Mouse (Mus musculus) heart, postnatal 36 days (tissue): ENCODE measurements at regions not wholly inside any gene's neighbourhood (a gene's known extent, or its start where the extent isn't known, plus 50 kb on each side); places are given as distances from the start of the nearest gene placed in this dataset.

ENCODE experiments used
- DNase-seq, 2 experiments: peaks; one replicate each; pipeline ENCODE4 v3.0.0; 2021 to 2022
- intact Hi-C: fragments of 180-260 bp; cut with DNase I; formaldehyde crosslinking; loops from one replicate; pipeline ENCODE4 v1.15.1; 2025

DNA sequence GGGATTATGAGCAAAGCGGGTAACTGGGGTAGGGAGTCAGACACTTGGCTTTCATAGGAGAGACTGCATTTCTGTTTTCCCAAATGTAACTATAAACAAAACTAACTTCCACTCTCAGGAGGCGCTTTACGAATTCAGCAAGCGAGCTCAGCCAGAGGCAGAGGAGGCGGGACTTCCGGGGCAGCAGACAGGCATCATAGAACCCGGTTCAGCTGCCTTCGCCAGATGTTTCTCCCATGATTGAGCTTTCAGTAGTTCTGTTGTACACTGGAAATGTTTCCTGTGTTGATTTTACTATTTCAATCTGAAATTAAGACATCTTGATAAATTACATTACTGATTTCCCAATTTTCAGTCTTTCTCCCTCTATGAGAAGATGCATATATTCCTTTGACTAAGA is 92.9 kb downstream of the Zfp365 start:
- intact Hi-C loops = no loop called here
- no peak for DNase-seq

DNA sequence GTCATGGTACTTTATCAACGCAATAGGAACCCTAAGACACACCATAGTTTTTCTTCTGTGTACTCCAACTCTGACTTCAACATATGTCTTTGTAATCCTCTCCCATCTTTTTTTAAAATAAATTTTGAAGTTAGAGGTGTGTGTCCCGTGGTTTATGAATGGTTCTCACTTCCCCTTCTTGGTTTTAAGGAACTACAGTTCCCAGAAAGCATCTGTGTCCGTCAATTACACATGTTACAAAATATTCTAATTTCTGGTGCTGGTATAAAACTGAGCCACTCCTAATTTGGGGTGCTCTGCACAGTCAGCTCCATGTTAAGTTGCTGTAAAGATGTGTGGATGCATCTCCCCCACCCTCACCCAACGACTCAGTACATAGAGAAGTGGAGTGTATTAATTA is 98.6 kb downstream of the Zfp365 start:
- intact Hi-C loops = no loop called here
- no peak for DNase-seq

DNA sequence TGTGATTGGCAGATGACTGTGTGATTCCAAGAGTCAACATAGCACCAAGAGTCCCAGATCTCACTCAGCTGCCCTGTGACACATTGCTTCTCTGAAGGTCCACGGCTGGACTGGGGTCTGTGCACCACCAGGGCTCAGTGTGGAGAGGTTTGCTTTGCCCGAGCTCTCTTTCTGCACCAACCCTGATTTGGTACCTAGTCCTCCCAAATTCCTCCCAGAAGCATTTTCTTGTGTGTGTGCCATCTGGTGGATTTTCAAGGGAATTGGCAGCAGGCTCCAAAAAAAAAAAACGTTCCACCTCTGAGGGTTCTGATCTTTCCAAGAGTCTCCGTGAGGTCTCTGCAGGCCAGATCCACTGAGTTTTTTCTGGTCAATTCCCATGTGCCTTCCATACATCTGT is 107.3 kb downstream of the Zfp365 start:
- DNase-seq = no peak
- intact Hi-C loops = loop anchor here (5.0 kb wide), 1 partner anchor 488 kb away; no protein-coding TSS in a partner anchor

DNA sequence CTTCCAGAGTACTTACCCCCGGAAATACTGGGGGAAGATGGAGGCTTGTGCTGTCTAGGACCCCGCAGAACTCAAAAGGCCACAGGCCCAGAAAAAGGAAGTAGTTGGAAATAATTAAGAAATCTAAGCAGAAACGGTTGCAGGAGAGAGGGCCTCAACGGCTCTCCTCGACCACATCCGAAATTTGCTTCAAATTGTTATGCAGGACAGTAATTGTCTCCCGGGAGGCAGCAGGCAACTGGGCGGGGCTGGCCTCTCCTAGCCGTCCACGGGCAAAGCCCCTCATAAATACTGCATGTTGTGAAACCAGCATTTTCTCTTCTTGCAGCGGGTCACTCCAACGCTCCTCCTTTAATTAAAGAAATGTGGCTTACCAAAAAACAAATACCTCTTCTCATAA is 107.8 kb downstream of the Zfp365 start:
- DNase-seq = no peak

DNA sequence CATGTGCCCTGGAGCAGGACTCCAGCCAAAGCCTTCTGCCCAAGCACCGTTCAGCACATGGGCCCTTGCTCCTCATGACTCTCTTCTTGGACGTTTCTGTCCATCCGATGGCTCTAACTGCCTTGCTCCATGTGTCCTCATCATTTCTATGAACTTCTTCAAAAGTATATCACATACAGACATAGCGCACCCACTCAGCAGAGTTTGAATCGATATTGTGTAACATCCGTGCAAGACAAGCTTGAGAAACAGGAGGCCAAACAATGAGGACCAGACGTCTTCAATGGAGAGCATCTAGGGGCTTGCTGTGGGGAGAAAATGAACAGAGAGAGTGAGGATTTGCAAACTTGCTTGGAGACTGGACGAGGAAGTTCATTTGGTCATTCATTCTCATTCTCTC is 110.3 kb downstream of the Zfp365 start:
- intact Hi-C loops = no loop called here
- no peak for DNase-seq

More for the DNA sequence above, 107.8 kb downstream of the Zfp365 start:
- intact Hi-C loops = loop anchor here (5.0 kb wide), 1 partner anchor 487 kb away; no protein-coding TSS in a partner anchor

DNA sequence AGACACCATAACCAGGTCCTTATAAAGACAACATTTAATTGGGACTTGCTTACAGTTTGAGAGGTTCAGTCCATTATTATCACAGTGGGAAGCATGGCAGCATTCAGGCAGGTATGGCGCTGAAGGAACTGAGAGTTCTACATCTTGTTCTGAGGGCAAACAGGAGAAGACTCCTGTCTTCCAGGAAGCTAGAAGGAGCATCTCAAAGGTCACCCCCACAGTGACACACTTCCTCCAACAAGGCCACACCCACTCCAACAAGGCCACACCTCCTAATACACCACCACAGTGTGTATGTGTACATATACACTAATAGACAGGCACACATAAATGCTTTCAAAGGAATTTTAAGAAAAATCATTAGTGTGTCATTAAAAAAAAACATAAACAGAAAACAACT is 110.8 kb downstream of the Zfp365 start:
- no peak for DNase-seq
- intact Hi-C loops = no loop called here

DNA sequence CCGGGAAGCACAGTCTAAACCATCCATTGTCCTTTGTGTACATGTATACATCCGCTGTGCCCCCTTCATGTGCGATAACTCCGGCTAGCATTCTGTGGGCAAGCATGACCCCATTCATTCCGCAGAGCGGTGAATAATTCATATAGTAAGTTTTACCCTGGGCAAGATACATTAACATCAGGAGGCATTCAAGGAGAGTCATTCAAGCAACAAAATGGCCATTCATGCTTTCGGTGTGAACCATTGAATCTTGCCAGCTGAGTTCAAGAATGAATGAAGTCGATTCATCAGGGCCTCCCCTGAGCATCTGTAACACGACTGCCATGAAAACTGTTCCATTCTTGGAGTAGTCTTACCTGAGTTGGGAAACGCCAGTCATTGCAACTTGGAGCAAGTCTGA is 113.5 kb downstream of the Zfp365 start:
- intact Hi-C loops = no loop called here
- DNase-seq = no peak

DNA sequence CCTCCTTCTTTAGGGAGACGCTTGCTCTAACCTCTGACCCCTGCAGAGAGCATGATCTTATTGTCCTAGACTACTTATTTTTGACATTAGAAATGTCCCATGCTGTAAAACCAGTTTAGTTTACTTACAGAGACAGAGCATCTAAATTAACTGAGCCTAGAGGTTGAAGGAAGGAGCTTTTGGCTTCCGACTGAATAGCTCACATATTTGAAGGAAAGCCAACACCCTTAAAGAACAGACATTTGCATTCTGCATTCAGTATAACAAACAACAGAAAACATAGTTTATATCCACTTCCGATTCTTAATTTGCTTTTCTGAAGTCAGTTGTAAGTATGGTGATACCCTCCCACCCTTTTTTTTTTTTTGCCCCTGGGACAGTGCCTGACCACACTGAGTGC is 119.3 kb downstream of the Zfp365 start:
- DNase-seq = no peak
- intact Hi-C loops = no loop called here

DNA sequence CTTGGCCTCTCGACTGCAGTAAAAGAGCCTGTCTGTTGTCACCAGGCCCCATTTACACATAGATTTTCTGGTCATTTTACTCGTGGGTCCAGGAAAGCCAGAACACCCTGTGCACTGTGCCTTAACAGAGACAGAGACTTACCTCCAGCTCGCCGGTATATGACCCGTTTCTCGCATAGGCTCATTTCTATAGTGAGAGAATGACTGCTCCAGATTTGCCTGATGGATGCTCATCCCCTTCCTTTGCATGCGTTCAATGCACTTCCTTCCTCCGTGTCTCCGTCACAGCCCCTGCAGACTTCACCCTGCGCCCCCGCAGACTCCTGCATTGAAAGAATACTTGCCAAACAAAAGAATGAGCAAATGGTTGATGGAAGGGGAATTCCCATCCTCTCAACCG is 122.8 kb downstream of the Zfp365 start:
- no peak for DNase-seq
- intact Hi-C loops = no loop called here

DNA sequence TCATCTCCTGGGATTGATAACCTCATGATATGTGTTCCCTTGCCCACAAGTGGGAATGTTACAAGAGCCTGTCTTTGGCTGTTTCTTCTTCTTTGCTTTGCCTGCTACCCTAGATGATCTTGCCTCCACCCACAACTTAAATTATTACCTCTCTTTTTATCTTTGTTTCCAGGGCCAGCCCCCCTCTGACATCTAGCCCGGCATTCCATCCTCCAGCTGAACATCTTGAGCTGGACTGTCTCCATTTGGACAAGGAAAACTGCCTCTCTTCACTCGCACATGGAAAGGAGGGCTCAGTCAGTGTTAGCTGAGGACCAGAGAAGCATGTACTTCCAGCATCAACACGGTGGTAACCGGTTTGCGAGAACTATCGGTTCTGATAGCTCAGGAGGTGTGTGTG is 124.3 kb downstream of the Zfp365 start:
- peak in 1 of 2 experiments; percentile 4 for DNase-seq
- intact Hi-C loops = no loop called here

DNA sequence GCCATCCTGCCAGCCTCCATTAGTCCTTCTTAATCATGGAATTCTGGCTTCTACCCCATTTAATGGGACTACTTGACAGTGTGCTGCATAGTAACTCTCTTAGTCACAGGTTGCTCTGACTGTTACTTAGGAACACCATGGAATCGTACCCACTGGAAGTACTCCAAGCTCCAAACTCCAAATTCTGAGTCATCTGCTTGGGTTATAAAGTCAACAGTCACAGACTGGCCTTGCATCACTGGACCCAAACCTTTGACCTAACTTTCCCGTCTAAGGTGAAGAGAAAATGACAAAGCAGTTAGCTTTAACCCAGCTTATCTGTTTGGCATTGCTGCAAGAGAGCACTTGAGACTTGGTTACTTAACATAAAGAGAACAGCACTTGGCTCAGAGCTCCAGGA is 126.9 kb downstream of the Zfp365 start:
- peak; percentile 37 to 42 for DNase-seq
- intact Hi-C loops = no loop called here

DNA sequence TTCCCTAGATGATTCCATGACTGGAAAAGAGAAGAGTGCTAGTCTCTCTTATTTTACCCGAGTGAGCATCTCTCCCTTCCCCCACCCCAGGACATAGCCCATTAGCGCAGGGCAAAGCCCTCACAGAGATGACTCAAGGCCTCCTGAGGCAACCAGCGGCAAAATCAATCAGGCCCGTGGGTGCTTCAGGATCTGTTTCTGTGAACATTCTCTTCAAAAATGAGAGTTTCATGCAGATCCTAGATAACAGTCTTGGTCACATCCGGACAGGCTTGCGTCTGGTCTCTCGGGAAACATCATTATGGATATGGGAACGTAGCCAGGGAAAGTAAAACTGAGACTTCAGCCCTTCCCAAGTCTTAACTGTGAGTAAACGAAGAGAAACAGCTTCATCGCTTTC is 134.1 kb downstream of the Zfp365 start:
- DNase-seq = no peak
- intact Hi-C loops = no loop called here

DNA sequence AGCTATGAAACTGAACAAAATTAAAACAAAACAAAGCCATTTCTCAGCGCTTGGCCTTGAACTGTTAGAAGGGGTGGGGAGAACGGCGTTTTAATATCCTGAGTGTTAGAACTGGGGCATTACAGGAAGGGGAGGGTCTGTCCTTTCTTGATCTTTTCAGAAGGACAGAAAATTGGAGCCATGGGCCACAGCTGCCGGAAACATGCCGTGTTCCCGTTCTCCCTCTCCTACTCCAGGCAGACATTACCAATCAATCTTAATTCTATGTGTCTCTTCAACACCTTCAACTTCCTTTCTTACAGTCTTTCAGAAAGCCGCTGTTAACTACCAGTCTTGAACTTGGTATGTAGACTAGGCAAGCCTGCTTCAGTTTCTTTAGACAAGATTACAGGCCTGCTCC is 134.7 kb downstream of the Zfp365 start:
- intact Hi-C loops = no loop called here
- DNase-seq = no peak

DNA sequence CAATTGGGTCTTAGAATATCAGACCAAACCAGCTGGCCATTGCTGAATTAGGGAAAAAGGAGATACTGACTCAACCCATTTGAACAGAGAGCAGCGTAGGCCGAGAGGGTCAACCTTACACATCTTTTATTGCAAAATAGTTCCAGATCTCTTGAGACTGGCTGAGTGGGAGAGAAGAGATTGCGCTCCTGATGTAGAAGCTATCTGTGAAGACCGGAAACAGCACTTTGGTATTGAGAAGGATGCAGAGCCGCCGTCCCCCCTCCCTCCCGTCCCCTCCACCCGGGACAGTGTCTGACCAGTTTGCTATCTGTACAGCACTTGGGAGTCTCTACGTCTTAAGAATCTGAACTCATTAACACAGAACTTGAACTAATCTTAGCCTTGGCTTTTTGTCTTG is 135.6 kb downstream of the Zfp365 start:
- no peak for DNase-seq
- intact Hi-C loops = no loop called here

DNA sequence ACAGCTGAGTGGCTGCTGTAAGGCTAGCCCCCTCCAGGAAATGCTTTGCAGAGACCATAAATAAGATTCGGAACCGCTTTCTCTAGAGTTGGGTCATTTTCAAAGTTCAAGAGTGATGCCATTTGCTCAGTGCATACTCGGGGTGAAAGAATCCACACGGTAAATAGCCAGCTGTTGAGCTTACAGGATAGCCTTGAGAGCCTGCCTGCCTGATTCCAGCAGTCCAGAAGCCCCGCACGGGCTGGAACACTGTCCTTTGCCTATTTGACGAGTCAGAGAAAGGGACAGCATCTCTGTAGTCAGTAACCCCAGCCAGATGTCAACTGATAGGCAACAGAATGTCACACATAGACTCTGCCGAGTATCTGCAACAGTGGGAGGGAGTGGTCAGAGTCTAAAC is 140.7 kb downstream of the Zfp365 start:
- intact Hi-C loops = no loop called here
- DNase-seq = no peak

DNA sequence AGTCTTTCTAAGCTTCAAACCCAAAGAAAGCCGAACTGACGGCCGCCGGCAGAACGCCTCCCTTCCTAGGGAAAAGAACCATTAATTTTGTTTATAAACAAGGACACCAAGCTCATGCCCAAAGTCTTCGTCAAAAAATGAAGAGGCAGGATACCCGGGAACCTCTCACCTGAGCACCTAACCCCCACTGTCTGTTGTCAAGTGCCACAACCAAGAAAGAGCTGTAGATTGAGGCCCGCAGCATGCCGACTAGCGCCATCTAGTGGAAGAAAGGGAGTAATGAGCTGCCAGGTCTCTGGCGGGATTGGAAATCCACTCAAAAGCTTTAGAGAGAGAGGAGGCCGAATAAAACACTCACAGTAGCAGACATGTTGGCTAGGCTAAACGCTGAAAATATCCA is 146.4 kb downstream of the Zfp365 start:
- intact Hi-C loops = loop anchor here (1.0 to 5.0 kb wide), 2 partner anchors 91 to 451 kb away; no protein-coding TSS in a partner anchor

DNA sequence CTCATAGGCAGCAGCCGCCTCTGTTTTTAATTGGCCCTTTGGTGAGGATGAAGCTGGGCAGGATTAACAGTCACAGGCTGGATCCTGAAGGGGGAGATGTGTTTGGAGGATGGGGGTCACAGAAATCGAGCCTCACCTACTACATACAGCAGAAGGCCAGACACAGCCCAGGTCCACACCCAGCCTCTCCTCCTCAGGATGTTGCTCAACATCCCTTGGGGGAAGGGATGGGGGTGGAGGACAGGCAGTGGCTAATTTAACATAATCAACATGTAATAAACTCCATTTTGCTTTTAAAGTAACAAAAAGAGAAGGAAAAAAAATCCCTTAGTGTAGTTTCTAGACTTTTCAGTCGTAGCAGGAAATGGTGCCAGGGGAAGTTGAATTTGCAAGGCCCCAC is 152.0 kb downstream of the Zfp365 start:
- peak in 1 of 2 experiments; percentile 51 for DNase-seq

More for the DNA sequence above, 146.4 kb downstream of the Zfp365 start:
- peak; percentile 50 to 59 for DNase-seq

DNA sequence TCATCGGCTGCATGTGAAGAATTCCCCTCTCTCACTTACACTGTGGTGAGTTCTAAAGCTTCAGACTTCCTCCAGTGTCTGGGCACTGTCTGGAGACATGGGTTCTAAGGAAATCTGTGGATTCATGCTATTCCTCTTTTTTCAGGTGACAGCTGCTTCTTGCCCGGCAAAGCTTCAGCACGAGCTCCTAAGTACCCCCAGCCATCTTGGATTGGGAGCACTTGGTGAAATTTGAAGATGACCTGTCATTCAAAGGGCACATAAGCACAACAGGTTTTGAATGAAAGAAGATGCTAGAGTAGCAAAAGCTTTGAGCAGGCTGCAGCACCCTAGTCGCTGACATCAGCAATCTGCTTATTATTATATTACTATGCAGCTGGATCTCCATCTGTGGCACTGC is 164.3 kb downstream of the Zfp365 start:
- DNase-seq = no peak
- intact Hi-C loops = no loop called here

More for the DNA sequence above, 152.0 kb downstream of the Zfp365 start:
- intact Hi-C loops = no loop called here

DNA sequence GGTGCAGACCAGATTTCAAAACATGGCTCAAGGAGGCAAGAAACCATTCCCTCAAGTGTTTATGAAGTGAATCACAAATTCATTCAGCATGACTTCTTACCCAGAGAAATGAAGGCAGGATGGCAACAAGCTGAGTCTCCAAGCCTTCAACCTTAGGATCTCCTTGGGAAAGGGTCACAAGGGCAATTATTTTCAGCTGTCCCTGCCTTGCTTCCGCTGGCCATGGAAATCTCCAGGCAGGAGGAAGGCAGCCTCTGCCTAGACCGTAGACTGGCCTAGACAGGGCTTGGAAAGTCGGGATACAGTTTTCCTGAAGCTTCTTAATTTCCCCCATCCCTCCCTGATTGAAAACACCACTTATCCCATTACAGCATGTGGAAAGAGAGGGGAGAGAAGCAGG is 165.0 kb downstream of the Zfp365 start:
- no peak for DNase-seq
- intact Hi-C loops = no loop called here

DNA sequence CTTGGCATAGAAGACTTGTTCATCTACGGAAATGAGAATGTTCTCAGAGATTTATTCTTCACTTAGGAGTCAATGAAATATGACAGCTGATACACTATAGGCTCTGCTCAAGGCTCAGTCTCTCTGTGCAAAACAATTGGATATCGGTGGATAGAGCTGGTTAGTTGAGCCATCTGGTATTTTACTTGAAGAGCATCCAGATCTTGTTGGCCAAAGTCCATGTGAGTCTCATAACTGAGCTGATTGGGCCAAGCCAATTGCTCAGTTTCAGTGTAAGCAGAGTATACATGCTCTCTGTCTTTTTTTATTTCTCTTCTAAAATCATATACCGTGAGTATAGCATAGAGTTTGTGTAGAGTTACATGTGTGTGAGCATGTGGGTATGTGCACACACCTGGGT is 166.3 kb downstream of the Zfp365 start:
- intact Hi-C loops = no loop called here
- DNase-seq = peak in 1 of 2 experiments; percentile 24

DNA sequence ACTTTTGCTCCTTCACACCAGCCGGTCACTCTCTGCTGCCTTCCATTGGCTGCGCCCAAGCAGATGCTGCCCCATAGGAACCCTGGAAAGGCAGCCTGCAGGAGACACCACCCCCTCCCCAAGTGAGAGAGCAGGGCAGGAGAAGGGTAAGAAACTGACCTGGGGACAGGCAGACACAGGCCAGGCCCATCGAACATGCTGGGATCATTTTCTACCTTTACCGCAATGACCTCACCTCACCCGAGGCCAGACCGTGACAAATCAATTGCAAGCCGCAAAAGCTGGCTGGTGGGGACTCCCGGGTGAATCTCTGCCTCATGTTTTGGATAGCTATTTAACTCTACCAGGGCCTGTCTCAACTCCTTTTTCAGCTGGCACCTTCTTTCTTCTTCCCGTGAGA is 168.9 kb downstream of the Zfp365 start:
- no peak for DNase-seq
- intact Hi-C loops = no loop called here

DNA sequence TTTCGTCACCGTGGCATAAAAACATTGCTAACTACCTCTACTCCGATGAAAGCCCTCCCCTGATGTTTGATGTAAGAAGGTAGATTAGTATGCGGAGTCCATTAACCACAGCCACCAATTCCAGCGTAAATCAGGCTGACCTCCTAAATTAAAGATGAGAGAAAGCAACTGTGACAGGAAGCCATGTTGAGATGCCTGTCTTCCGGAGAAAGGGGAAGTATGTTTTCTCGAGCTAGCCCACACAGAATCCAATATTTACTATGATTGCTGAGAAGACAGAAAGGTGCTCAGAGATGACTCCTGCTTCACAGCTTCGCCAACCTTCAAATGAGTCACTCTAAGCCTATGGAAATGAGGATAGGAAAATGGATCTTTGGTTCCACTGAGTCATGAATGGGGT is 169.6 kb downstream of the Zfp365 start:
- DNase-seq = no peak
- intact Hi-C loops = no loop called here

DNA sequence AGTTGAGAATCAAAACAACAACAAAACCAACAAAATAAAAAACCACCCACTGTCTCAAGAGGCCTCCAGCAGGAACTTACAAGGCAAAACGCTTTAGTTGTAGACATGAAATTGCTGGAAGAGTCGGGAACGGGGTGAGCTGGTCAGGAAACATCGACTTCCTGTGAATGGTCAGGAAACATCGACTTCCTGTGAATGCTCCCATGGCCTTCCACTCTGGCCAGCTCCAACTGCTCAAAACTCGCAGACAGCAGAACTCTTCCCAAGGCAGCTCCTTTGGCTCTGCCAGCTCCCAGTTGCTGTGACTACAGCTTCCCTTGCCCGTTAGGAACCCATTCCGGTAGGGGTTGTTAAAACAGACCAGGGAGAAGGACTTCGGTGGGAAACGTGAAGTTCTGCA is 170.2 kb downstream of the Zfp365 start:
- DNase-seq = peak; percentile 22 to 27
- intact Hi-C loops = no loop called here

DNA sequence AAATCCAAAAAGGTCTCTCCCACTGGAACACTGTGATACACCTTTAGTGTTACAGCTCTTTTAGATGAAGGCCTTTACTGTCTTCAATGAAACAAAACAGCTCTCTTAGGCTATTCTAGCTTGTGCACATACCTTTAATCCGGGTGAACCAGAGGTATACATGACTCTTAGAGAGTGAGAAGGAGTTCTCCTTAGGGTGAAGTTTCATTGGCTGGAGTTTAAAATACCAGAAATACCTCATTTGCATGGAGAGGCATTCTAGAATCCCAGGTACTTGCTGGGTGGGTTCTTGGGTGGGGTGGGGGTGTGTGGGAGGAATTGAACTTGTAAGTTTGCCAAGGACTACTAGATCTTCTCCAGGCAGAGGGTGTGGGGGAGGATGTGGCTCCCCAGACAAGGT is 173.3 kb downstream of the Zfp365 start:
- intact Hi-C loops = no loop called here
- no peak for DNase-seq
